Mouse (Mus musculus) 3134 (cell line): Measurements from ENCODE around the gene Slc44a3.

Experiments
- DNase-seq: peaks from one replicate; pipeline ENCODE4 v3.0.0-alpha.2; 2011; ENCODE audit warnings: low spot score; ENCODE audit not compliant: insufficient read length; ENCODE audit errors: extremely low read depth

Gene Slc44a3

DNA sequence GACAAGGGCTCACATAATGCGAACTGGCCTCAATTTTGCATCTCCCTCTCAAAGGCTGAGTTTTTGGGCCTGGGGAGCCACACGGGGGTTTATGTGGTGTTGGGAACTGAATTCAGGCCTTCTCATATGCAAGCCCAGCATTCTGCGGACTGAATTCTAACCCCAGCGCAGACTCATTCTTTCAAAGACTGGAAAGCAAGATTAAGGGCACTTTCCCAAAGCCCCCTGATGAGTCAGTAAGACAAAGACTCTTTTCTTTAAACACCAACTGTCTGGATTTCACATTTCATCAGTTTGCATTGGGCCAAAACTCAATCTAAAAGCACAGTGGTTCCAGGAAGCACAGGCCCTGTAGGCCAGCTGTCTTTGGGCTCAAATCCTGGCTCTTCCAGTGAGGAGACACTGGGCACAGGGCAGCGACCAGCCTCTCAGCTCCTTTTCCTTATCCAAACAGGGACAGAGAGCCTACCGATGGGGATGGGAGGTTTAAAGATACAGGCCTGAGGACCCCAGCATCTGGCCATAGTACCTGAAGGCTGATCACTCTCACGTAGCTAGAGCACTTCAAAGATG, 67.4 kb downstream of the Slc44a3 start:
- DNase-seq, result no peak

DNA sequence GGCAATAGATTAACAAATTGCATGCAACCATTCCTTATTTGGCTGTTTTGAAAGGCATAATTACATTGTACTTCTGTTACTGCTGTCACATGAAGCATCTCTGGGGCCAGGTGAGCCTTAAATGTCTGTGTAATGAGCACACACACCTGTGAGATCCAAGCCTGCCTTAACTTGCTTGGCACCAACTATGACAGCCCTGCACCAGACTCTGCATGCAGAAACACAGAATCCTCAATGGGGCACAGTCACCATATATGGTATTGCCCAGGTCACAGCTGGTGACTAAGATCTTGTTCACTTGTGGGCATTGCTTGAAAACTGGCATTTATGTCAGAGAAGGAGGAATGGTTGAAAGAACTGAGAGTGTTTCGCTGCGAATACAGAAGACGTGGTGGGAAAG, 69.4 kb downstream of the Slc44a3 start:
- DNase-seq, result no peak

GRCm38 (mm10) chr3:121461477-121461876, 70.7 kb downstream of the Slc44a3 start:
- DNase-seq, result no peak

DNA sequence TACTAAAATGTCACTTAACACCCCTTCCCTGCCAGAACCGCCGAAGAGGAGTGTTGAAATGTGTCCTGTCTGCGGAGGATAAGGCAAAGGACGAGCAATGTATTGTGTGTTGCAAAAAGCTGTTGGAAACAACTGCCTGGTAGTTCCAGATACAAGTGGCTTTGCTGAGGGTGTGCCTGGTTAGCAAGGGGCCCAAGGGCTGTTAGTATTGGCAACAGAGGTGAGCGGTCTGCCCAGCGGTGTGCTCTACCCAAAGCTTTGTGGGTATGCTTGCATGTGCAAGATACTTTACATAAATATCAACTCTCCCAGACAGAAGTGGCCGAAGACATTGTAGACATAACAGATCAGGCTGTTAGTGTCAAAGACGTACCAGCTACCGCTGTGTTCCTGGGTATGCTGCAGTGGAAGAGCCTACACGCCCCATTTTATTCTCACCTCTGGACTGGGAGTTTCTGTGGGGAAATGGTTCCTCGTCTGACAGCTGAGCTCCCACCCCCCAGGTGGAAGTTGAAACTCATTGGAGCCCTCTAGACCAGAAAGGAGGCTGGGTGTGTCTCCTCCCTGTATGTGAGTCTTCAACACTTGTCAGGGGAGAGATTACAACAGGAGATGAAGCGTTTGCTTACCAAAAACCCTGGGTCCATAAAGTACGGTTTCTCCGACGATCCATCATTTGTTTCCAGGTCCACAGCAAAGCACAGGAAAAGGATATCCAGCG, 71.6 kb downstream of the Slc44a3 start:
- DNase-seq, result no peak

- no peak for DNase-seq
Measured at GRCm38 (mm10) chr3:121458545-121459492, 73.4 kb downstream of the Slc44a3 start.

DNA sequence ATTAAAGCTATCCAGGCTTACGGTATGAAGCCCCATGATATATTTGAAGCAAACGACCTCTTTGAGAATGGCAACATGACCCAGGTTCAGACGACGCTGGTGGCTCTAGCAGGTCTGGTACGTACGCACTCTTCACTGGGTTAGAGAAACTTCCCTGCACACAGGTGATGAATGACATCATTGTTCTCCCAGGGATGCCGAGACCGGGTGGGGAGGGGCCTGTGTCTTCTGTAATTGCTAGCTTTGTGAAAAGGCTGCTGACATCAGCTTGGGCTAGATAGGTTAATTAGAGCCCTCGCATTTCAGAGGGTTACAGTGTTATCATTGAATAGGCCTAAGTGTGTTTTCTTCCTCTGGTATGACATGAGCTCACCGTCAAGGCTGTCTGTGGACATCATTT, 80.8 kb downstream of the Slc44a3 start:
- no peak for DNase-seq

DNA sequence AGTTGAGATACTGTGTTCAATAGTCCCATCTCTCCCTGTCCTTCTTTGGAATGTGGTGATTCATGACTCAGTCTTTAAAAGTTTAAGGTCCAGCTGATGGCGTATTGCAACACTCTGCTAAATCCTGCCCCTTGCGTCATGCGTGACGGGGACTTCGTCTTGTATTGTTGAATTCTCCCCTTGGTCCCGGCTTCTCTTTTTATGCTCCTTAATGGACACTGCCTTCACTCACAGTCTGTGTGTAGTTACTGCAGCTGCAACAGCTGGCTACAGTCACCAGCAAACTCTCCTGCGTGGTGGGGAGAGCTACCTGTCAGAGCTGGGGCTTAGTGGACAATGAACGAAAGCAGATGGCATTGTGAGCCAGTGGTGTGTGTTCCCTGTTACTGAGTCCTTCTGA, 82.7 kb downstream of the Slc44a3 start:
- DNase-seq, result no peak

DNA sequence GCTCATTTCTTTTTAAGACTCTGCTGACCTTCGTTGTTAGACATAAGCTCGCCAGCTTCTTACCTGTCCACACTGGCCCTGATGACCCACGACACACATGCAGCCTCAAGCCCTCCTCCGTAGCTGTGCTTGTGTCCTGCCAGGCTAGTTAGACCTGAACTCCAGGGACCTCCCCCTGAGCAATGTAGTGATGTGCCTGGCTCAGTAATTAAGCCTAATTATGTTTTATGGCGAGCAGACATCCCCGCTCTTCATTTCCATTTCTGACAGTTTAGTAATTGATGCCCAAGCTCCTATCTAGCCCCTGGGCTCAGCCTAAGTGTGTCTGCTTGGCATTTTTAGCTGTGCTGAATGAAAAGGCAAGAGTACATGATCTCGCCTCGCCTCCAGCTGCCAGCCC, 83.6 kb downstream of the Slc44a3 start:
- no peak for DNase-seq

GRCm38 (mm10) chr3:121448029-121448468, 84.2 kb downstream of the Slc44a3 start:
- no peak for DNase-seq

DNA sequence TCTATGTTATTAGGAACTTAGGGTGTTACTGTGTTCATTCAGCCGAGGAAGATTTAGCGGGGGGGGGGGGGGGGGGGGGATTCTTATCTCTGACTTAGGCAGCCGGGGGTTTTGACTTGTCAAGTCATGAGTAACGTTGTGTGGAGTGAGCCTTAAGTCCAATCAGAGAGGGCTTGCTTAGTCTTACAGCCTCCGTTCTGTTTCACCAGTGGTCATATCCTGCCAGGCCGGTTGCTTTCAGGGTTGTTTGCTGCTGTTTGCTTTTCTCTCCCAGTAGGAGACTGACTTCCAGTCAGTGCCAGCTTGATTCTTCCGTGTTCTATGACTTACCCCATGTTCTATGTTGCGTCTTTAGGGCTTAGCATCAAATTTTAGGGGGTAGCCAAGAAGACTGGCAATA, 85.8 kb downstream of the Slc44a3 start:
- DNase-seq, result no peak

- DNase-seq, result no peak
Measured at GRCm38 (mm10) chr3:121444414-121444813, 87.8 kb downstream of the Slc44a3 start.

- no peak for DNase-seq
Measured at GRCm38 (mm10) chr3:121443861-121444271, 88.3 kb downstream of the Slc44a3 start.

- DNase-seq, result no peak
Measured at GRCm38 (mm10) chr3:121442288-121442687, 89.9 kb downstream of the Slc44a3 start.

DNA sequence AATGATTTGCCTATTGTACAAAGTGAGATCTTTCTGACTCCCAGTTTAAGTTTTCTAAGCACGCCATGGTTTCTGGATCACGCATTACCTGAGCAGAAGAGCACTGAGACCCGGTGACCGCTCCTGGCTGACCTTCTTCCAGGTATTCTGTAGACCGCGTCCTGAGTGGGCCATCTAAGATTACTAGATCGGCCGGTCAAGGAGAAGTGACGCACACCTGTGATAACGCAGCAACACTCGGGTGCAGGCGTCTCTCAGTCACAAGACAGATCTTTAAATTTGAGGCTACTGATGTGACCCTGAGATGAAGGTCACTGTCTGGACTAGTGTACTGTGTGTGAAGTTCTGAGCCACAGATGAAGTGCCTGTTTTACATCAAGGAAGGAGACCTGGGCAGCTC, 90.7 kb downstream of the Slc44a3 start:
- DNase-seq, result no peak

DNA sequence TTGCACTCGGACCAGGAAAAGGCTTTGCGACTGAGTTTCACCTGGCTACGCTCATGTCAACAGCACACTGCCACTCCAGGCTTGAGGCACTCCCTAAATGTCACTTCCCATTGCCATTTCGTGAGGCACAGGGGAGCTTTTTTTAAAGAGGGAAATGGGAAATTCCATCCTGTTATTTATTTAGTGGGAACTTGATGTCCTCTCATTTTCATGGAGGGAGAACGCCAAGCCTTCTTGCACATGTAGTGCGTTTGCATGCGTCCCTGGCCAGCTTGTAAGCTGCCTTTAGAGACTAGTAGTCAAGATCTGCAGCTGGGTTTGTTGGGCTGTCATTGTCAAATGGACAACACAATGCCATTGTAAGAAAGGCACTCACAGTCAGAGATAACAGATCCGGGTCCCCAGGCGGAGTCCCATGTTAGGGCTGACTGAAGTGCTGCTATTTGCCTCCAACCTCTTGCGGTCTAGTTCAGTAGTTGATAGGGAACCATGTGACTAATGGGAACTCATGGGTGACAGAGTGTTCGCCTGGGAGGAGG, 92.5 kb downstream of the Slc44a3 start:
- DNase-seq, result no peak

GRCm38 (mm10) chr3:121437996-121438395, 94.2 kb downstream of the Slc44a3 start:
- no peak for DNase-seq

- no peak for DNase-seq
Measured at GRCm38 (mm10) chr3:121437070-121437469, 95.1 kb downstream of the Slc44a3 start.

- DNase-seq, result no peak
Measured at GRCm38 (mm10) chr3:121435296-121435695, 96.9 kb downstream of the Slc44a3 start.

DNA sequence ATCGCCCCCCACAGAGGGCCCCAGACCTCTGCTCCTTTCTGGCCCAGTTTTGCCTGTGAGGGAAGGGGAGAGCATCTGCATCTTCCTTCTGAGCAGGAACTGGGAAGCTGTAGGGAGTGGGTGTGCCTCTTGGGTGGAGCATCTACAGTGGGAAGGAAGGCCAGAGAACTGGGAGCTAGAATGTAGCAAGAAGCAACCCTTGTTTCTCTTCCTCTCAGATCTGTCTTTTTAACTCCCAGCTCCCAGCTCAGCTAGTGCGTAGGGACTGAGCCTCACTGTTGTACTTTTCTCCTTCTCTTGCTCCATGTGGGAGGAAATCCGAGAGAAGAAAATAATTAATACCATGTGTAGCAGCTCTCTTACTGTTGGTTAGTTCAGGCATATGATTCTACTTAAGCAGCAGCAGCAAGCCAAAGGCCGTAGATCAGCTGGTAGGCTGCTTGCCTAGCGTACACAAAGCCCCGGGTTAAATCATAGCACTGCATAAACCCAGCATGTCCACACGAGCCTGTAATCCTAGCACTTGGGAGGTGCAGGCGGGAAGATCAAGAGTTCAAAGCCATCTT, 98.2 kb downstream of the Slc44a3 start:
- no peak for DNase-seq

GRCm38 (mm10) chr3:121433359-121433758, 98.8 kb downstream of the Slc44a3 start:
- DNase-seq, result no peak
